Mouse (Mus musculus) hindbrain, embryonic 14.5 days (tissue): ENCODE results near the gene Spocd1. TPM values are rescaled to one million over a fixed set of nuclear protein-coding genes. Genes with fewer than 3 reads are reported as not detected.
A peak's percentile ranks its signal among the peaks of the same experiment; 100 is the strongest.

Experiments used
- ATAC-seq: fragments of 200-750 bp; cut with Nextera tagmentation; 2 replicates; pipeline ENCODE4 v1.8.0; 2017; ENCODE audit warnings: moderate number of reproducible peaks, mild to moderate bottlenecking, moderate TSS enrichment, moderate library complexity; ENCODE audit not compliant: low FRiP score
- DNase-seq: peaks from one replicate; pipeline ENCODE4 v3.0.0-alpha.2; 2015; ENCODE audit warnings: low spot score
- H3K27ac ChIP-seq: fragments of 300-500 bp; sonication (generic); 2 replicates; pipeline ENCODE4 v1.5.1; 2014; ENCODE audit warnings: mild to moderate bottlenecking, moderate library complexity
- H3K27me3 ChIP-seq: fragments of 300-500 bp; sonication (generic); 2 replicates; pipeline ENCODE4 v1.6.1; 2014; ENCODE audit warnings: mild to moderate bottlenecking, low read length, mixed read lengths; ENCODE audit not compliant: control insufficient read depth, insufficient read depth
- H3K36me3 ChIP-seq: fragments of 300-500 bp; sonication (generic); replicated peaks from 2 replicates; pipeline ENCODE4 v1.6.1; 2014; ENCODE audit not compliant: control insufficient read depth, insufficient read depth
- H3K4me1 ChIP-seq: fragments of 300-500 bp; sonication (generic); replicated peaks from 2 replicates; pipeline ENCODE4 v1.6.1; 2014; ENCODE audit warnings: antibody characterized with exemption, low read length, mixed read lengths; ENCODE audit not compliant: control insufficient read depth, insufficient read depth
- H3K4me2 ChIP-seq: fragments of 300-500 bp; sonication (generic); replicated peaks from 2 replicates; pipeline ENCODE4 v1.6.1; 2014; ENCODE audit warnings: mild to moderate bottlenecking, moderate library complexity
- H3K4me3 ChIP-seq: fragments of 300-500 bp; sonication (generic); replicated peaks from 2 replicates; pipeline ENCODE4 v1.5.1; 2014; ENCODE audit warnings: mild to moderate bottlenecking, low read length
- H3K9ac ChIP-seq: fragments of 300-500 bp; sonication (generic); 2 replicates; pipeline ENCODE4 v1.6.1; 2014
- H3K9me3 ChIP-seq: fragments of 300-500 bp; sonication (generic); 2 replicates; pipeline ENCODE4 v1.6.1; 2016; ENCODE audit warnings: low read length; ENCODE audit not compliant: control insufficient read depth
- WGBS: fragments of 180-500 bp; shearing (Covaris S2); extraction: QIAGEN DNeasy Blood & Tissue Kit; methylation state at CpG from one replicate; pipeline ENCODE4 v1.1.7; 2014; 5-methylcytosine and 5-hydroxymethylcytosine counted together
- polyA plus RNA-seq: library from polyadenylated mRNA; unstranded; fragments of >200 nt; fragmentation: Nextera tagmentation; extraction: Ambion mirVana; gene quantifications from 2 replicates; pipeline ENCODE4 v1.2.1, GENCODE M21; 2014

Spocd1 gene
- polyA plus RNA-seq, 1 experiment from 2014 or later, result not detected

DNA sequence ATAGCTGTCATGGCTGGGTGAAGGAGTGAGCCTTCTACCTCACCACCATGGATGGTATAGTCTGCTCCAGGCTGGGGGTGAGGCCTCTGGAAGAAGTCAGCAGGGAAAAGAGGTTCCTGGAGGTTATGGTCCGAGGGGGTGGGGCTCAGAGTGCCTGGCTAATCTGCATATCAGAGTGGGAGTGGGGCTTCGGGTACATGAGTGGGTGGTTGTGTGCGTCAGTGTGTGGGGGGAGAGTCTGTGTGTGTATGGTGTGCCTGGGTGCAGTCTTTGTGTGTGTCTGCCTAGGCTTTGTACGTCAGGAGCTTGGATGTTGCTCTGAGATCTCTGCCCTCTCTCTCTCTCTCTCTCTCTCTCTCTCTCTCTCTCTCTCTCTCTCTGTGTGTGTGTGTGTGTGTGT lies 49.9 kb downstream of the Spocd1 start:
- Histone ChIP-seq H3K27ac (no peak overlapping the region), H3K4me3 (no peak overlapping the region), H3K4me1 (peaks cover 25% of the 10 kb centered on the region), H3K4me2 (no peak overlapping the region), H3K9ac (no peak overlapping the region), H3K9me3 (no peaks in the 10 kb centered on the region), H3K36me3 (no peaks in the 10 kb centered on the region), H3K27me3 (no peaks in the 10 kb centered on the region)
- no peak for DNase-seq
- no peak for ATAC-seq
- WGBS, result 73% methylated on average over 4 of the region's 4 CpGs

DNA sequence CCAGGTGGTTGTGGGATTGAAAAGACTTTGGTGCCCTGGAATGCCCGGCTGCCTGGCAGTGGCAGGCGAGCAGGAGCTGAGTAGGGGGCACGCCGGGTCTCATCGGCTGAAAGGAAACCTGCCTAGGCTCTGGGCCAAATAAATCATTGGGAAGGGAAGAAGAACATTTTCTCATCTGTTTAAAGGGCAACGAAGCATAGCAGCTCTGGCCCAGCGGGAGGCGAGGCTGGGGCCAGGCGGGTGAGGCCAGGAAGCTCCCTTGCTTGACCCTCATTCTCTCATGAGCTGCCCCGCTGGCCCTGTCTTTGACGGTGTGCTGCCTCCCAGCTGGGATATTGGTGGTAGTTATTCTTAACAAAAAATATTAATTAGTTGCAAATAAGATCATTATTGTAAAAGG lies 52.6 kb downstream of the Spocd1 start:
- H3K36me3 ChIP-seq, result no peaks in the 10 kb centered on the region
- H3K4me3 ChIP-seq, result no peak overlapping the region
- no peaks in the 10 kb centered on the region for H3K27me3 ChIP-seq
- no peak overlapping the region for H3K9ac ChIP-seq
- H3K4me1 ChIP-seq, result peaks cover 36% of the 10 kb centered on the region
- 16% methylated on average over 11 of the region's 11 CpGs for WGBS
- no peak overlapping the region for H3K27ac ChIP-seq
- H3K4me2 ChIP-seq, result no peak overlapping the region
- ATAC-seq, result no peak
- no peak for DNase-seq
- H3K9me3 ChIP-seq, result no peaks in the 10 kb centered on the region

DNA sequence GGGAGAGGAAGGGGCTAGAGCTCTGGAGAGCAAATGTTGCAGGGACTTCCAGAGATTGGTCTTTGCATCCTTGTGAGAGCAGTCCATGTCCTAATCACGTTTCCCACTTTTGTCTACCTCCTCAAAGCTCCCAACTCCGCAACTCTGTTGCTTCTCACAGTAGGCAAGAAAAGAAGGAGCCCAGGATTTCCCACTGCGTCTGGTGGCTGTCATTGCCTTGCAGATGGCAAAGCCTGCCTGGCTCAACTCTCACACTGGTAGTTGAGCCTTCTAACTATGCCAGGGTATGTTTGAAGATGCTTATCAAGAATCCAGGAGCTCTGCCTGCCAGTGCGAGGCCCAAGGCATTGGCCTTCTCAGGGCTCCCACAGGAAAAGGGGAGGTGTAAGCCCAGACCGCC lies 54.0 kb downstream of the Spocd1 start:
- H3K4me1 ChIP-seq, result peaks cover 50% of the 10 kb centered on the region
- H3K27ac ChIP-seq, result no peak overlapping the region
- H3K36me3 ChIP-seq, result no peaks in the 10 kb centered on the region
- no peak overlapping the region for H3K4me2 ChIP-seq
- no peak overlapping the region for H3K9ac ChIP-seq
- H3K27me3 ChIP-seq, result peaks cover 7% of the 10 kb centered on the region; the same call in 1 of the 2 replicates
- no peaks in the 10 kb centered on the region for H3K9me3 ChIP-seq
- DNase-seq (no peak), ATAC-seq (no peak)
- 21% methylated on average over 5 of the region's 5 CpGs for WGBS
- H3K4me3 ChIP-seq, result no peak overlapping the region

DNA sequence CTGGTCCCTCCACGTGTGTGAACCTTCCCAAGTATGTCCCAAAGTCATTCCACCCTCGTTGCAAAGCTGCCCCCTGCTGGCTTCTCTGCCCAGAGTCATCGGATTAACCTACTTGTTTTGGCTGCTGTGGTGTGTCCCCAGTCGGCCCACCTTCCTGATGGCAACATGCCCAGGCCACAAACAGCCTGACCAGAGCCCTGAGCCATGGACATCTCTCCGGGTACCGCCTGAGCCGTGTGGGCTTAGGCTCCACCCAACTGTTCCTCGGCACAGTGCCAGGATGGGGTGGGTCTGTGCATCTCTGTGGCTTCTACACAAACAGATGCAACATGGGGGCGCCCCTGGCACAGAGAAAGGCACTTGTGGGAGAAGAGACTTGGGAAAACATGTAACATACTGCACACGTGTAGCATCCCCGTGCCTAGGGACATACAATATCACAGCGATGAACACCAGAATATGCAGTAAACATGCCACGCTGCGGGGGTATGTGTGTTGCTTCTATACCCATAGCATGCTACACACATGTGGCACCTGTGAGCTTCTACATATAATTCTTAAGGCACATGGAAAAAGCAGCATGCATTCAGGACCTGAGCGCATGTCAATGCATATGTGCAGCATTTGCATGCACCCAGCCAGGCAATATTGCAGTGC lies 54.8 kb downstream of the Spocd1 start:
- peak overlapping the region; percentile 75 for H3K4me2 ChIP-seq
- H3K27me3 ChIP-seq, result peaks cover 7% of the 10 kb centered on the region; the same call in 1 of the 2 replicates
- peak overlapping the region; percentile 87 for H3K9ac ChIP-seq
- peak overlapping the region; percentile 80 for H3K27ac ChIP-seq
- peaks cover 54% of the 10 kb centered on the region for H3K4me1 ChIP-seq
- WGBS, result 1% methylated on average over 15 of the region's 15 CpGs
- peak; percentile 50; the same call in 1 of the 2 replicates for ATAC-seq
- H3K36me3 ChIP-seq, result no peaks in the 10 kb centered on the region
- H3K4me3 ChIP-seq, result peak overlapping the region; percentile 82
- DNase-seq, result peak; percentile 67
- H3K9me3 ChIP-seq, result no peaks in the 10 kb centered on the region

DNA sequence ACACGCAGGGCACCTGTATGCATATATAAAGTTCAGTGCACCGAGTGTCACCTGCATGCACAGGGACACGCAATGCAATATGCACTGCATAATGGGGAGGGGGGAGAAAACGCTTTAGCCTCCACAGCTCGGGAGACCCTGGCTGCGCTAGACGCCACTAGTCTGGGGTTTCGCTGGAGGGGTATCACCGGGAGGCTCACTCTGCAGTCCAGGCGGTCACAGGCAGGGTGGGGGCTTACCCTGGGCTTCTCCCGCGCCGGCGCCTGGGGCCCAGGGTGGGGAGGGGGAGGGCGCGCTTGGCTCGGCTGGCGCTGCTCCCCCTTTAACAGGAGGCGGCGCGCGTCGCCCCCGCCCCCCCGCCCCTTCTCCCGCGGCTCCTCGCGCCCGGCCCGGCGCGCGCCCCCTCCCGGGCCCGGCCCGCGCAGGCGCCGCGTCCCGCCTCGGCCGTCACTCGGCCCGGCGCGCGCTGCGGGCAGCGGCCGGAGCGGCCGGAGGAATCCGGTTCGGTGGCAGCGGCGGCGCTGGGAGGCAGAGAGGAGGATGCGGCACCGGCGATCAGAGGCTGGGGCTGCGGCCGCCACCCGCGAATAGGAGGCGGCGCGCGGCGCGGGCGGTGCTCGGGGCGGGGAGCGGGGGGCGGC lies 55.5 kb downstream of the Spocd1 start, which contains the start of gene Adgrb2:
Gene Adgrb2, plus strand, starts transcription at position 450 of the 641 bp plus-strand sequence.
- DNase-seq, result no peak
- Histone ChIP-seq H3K4me2 (peak within 1 kb of the TSS; percentile 75), H3K27me3 (peaks cover 7% of the 10 kb centered on the region; the same call in 1 of the 2 replicates)

DNA sequence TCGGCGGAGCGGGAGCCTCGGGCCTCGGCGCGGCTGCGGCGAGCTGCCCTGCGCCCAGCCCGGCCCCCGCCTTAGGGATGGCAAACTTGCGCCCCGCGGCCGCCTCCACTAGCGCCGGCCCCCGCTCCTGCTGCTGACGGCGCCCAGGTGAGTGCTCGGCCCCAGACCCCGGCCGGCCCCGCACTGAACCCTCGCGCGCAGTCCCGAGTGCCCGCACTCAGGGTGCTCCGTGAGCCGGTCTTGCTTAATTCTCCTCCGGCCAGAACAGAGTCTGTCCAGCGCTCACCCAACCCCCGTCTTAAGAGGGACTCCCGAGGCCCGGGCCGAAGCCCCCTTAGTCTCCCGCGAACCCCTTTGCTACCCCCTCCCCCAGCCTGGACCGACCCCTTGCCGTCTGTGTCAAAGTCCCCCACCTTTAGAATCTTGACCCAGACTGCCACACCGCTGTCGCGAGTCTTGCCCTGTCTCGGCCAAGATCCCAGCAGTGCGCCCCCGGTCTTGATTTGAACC lies 56.2 kb downstream of the Spocd1 start:
- Histone ChIP-seq H3K27ac (peak overlapping the region; percentile 80), H3K36me3 (no peaks in the 10 kb centered on the region), H3K9me3 (no peaks in the 10 kb centered on the region), H3K27me3 (peaks cover 7% of the 10 kb centered on the region; the same call in 1 of the 2 replicates), H3K4me1 (peaks cover 60% of the 10 kb centered on the region), H3K4me3 (peak overlapping the region; percentile 82), H3K4me2 (peak overlapping the region; percentile 75), H3K9ac (peak overlapping the region; percentile 87)
- WGBS, result under 1% methylated on average over 41 of the region's 48 CpGs
- DNase-seq (no peak), ATAC-seq (0 out of 2 replicates have a peak, but pooled peaks have one; percentile 12)

More for the DNA sequence above, 55.5 kb downstream of the Spocd1 start, which contains the start of gene Adgrb2:
- peak within 1 kb of the TSS; percentile 82 for H3K4me3 ChIP-seq
- H3K4me1 ChIP-seq, result peaks cover 60% of the 10 kb centered on the region
- ATAC-seq, result peak; percentile 31
- no peaks in the 10 kb centered on the region for H3K9me3 ChIP-seq
- WGBS, result 1% methylated on average over 15 of the region's 77 CpGs
- peak within 1 kb of the TSS; percentile 87 for H3K9ac ChIP-seq
- no peaks in the 10 kb centered on the region for H3K36me3 ChIP-seq
- H3K27ac ChIP-seq, result peak within 1 kb of the TSS; percentile 80

DNA sequence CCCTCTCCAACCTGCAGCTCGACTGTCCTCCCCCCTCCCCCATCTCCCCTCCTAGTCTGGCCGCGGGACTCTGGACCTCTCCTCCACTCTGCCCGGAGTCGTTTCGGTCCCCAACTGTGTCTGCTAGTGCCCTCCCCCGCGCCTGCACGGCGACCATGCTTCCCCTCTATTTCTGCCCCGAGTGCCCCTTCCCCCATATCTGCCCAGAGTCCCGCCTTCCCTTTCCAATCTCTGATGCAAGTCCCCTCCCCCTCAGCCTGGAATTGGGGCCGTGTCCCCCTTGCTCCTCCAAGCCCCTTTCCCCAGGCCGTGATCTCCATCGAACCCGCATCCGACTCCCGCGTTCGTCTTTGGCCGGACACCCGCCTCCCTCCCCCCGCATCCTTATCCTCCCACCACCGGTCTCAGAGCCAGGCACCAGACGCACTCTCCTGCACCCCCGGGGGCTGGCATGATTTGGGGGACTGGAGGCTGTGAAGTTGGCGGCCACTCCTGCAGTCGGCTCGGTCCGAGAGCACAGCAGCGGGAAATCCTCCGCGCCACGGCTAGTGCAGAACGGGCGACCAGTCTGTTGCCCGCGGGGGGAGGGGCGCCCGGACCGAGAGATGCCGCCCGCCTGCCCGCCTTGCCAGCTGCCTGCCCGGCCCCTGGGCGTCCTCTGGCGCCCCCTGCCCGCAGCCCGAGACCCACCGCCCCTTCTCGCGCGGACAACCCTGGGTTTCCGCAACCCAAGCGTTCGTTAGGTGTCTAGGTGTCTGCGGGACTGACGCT lies 56.8 kb downstream of the Spocd1 start:
- Histone ChIP-seq H3K4me2 (peak overlapping the region; percentile 75), H3K27ac (peak overlapping the region; percentile 80), H3K27me3 (peaks cover 7% of the 10 kb centered on the region; the same call in 1 of the 2 replicates), H3K4me1 (peaks cover 60% of the 10 kb centered on the region), H3K9ac (peak overlapping the region; percentile 87), H3K36me3 (no peaks in the 10 kb centered on the region), H3K9me3 (no peaks in the 10 kb centered on the region), H3K4me3 (peak overlapping the region; percentile 82)
- 0 out of 2 replicates have a peak, but pooled peaks have one; percentile 8 for ATAC-seq
- WGBS, result 1% methylated on average over 58 of the region's 58 CpGs
- DNase-seq, result peak; percentile 80

DNA sequence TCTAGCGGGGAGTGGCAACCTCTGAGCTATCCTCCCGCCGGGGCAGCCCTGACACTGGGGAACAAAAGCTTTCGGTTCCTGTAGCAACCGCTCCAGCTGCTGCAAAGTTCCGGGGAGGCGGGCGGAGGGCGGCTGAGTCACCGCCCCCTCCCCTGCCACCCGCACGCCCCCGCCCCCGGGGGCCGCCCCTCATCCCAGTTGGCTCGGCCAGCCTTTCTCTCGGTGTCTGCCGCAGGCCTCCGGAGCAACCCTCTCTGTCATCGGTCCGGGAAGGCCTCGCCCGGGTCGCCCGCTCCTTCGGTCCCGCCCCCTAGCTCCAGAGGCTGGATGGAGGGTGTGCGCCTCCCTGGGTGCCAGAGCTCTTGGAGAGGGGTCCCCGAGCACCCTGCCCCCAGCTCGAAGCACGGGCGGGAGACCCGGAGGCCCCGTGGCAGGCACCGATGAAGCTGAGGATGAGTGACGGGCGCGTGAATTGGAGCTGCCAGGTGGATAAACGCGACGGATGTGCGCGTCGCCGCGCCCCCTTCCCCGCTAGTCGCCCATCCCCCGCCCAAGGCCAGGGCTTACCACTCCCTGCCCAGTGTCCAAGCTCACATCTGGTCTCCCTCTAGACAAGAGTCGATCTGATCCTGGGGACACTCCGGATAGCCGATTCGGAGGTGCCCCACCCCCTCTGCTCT lies 58.9 kb downstream of the Spocd1 start:
- ATAC-seq (peak; percentile 9; the same call in 1 of the 2 replicates), DNase-seq (no peak)
- peak overlapping the region; percentile 82 for H3K4me3 ChIP-seq
- H3K9me3 ChIP-seq, result no peaks in the 10 kb centered on the region
- H3K4me2 ChIP-seq, result peak overlapping the region; percentile 75
- H3K27ac ChIP-seq, result 0 out of 2 replicates have a peak overlapping the region, but pooled peaks have one; percentile 5
- H3K27me3 ChIP-seq, result peaks cover 7% of the 10 kb centered on the region; the same call in 1 of the 2 replicates
- under 1% methylated on average over 52 of the region's 53 CpGs for WGBS
- H3K9ac ChIP-seq, result peak overlapping the region; percentile 70
- peaks cover 44% of the 10 kb centered on the region for H3K4me1 ChIP-seq
- peaks cover 13% of the 10 kb centered on the region for H3K36me3 ChIP-seq
